Comparison of ENCODE assay signal across 8 mouse cellular contexts in the genomic region with DNA sequence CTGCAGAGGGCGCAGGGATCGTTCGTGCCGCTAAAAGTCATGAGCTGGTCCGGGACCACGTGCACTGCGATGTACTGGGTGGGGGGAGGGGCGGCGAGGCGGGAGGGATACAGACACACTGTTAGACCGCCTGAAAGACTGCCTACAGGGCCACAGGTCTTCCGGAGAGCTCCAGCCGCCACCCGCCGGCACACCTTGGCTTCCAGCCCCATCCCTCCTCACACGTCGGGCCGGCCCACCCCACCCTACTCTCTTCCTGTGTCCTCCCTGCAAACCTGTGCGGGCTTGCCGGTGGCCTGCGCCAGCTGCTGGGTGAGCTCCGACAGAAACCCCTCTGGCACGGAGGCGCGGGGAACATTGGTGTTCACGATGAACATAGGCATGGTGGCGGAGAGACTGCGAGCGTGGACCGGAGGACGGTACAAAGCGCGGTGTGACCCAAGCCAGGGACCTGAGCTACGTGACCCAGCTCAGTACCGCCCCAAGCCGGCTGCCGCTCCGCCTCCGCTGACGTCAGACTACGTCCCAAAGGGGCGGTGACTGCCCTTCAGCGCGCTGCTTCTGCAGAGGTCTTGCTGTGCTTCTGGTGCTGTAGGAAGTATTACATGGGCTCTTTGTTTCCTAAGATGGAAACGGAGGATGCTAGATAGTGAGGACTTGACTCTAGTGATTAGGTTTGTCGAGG. TPM values are rescaled to one million over a fixed set of nuclear protein-coding genes. Genes with fewer than 3 reads are reported as not detected.
A peak's percentile ranks its signal among the peaks of the same experiment; 100 is the strongest.
DNase-seq lines count a peak whose midpoint lies in the region; ATAC-seq and TF ChIP-seq lines count a peak whose summit lies in the region.
"Not testable (repeated sequence)": the region's sequence is repeated elsewhere in the genome, so short reads cannot be mapped to it uniquely, and the experiment has no call there.

Mif (minus strand) TSS at position 455 of the 685 bp plus-strand sequence.

- dilution Hi-C loops in CH12.LX (cut with MboI; ENCODE audit: extremely low pct_ligation_motif_present, extremely low pct_unique_long_range_greater_than_20kb, low sequenced_read_pairs) = not testable (repeated sequence)

- H3K4me2 ChIP-seq in CH12.LX (ENCODE audit: insufficient read depth, low read depth, poor library complexity, severe bottlenecking) = peak within 1 kb of the TSS; percentile 83
- H3K4me2 ChIP-seq in forebrain, embryonic 12.5 days = peak within 1 kb of the TSS; percentile 76
- H3K4me2 ChIP-seq in heart, postnatal 0 days (ENCODE audit: low read depth, low read length) = peak within 1 kb of the TSS; percentile 77
- H3K4me2 ChIP-seq in liver, postnatal 0 days (ENCODE audit: low read depth, low read length) = peak within 1 kb of the TSS; percentile 84
- H3K4me2 ChIP-seq in neural tube, embryonic 14.5 days (ENCODE audit: low read depth, low read length) = peak within 1 kb of the TSS; percentile 74

- not testable (repeated sequence) for TF ChIP-seq CTCF in CH12.LX (conservative IDR thresholded peaks at IDR 0.05 in 1 of 2, IDR thresholded peaks at IDR 0.05 in 1 of 2; ENCODE audit: low read depth in 2 of 2, low read length in 2 of 2); heart, postnatal 0 days (IDR thresholded peaks at IDR 0.05; ENCODE audit: low read depth); liver, postnatal 0 days (IDR thresholded peaks at IDR 0.05; ENCODE audit: low read depth)

- peak within 1 kb of the TSS; percentile 75 for H3K9ac ChIP-seq in CH12.LX (ENCODE audit: insufficient read depth, low read depth)
- H3K9ac ChIP-seq in forebrain, embryonic 12.5 days = peak within 1 kb of the TSS; percentile 92
- peak within 1 kb of the TSS; percentile 61 for H3K9ac ChIP-seq in heart, postnatal 0 days (replicated peaks; ENCODE audit: low read depth, low read length)
- H3K9ac ChIP-seq in liver, postnatal 0 days (replicated peaks) = peak within 1 kb of the TSS; percentile 79
- peak within 1 kb of the TSS; percentile 84 for H3K9ac ChIP-seq in neural tube, embryonic 14.5 days (replicated peaks; ENCODE audit: low read depth, low read length)

- peaks cover 11 to 26% of the 10 kb centered on the region in 2 experiments for H3K4me1 ChIP-seq in CH12.LX (ENCODE audit: control insufficient read depth in 1 of 2, insufficient read depth in 2 of 2)
- peaks cover 35% of the 10 kb centered on the region for H3K4me1 ChIP-seq in forebrain, embryonic 12.5 days
- peaks cover 24% of the 10 kb centered on the region for H3K4me1 ChIP-seq in heart, postnatal 0 days (ENCODE audit: control insufficient read depth, insufficient read depth)
- H3K4me1 ChIP-seq in liver, postnatal 0 days (ENCODE audit: insufficient read depth) = peaks cover 30% of the 10 kb centered on the region
- not testable (repeated sequence) for H3K4me1 ChIP-seq in neural tube, embryonic 14.5 days (ENCODE audit: control insufficient read depth, insufficient read depth, low read length)

- in situ Hi-C loops in CH12.LX (cut with MboI; ENCODE audit: low pct_ligation_motif_present, low pct_unique_long_range_greater_than_20kb, low sequenced_read_pairs) = loop anchor here (10.0 kb wide), 1 partner anchor 115 kb away; no protein-coding TSS in a partner anchor

- not testable (repeated sequence) for H3K9me3 ChIP-seq in CH12.LX (replicated peaks; ENCODE audit: low read length); forebrain, embryonic 12.5 days; heart, postnatal 0 days (replicated peaks; ENCODE audit: control insufficient read depth, low read length); liver, postnatal 0 days (ENCODE audit: low read length); neural tube, embryonic 14.5 days (ENCODE audit: control insufficient read depth, low read length)

- H3K27me3 ChIP-seq in CH12.LX (replicated peaks); forebrain, embryonic 12.5 days; heart, postnatal 0 days (ENCODE audit: control insufficient read depth, insufficient read depth, low read length); liver, postnatal 0 days (ENCODE audit: insufficient read depth, low read length); neural tube, embryonic 14.5 days (ENCODE audit: control insufficient read depth, insufficient read depth, low read length): not testable (repeated sequence)

- under 1% methylated on average over 46 of the region's 46 CpGs for WGBS in forebrain, embryonic 12.5 days
- under 1% methylated on average over 35 of the region's 46 CpGs for WGBS in heart, postnatal 0 days
- WGBS in large intestine, adult 2 months = under 1% methylated on average over 46 of the region's 46 CpGs
- under 1% methylated on average over 34 of the region's 46 CpGs for WGBS in liver, postnatal 0 days (ENCODE audit: insufficient replicate concordance)
- WGBS in neural tube, embryonic 14.5 days = 0% methylated on average over 35 of the region's 46 CpGs

- not testable (repeated sequence) for TF ChIP-seq EP300 in CH12.LX (IDR thresholded peaks at IDR 0.05; ENCODE audit: low read length); heart, postnatal 0 days (IDR thresholded peaks at IDR 0.05; ENCODE audit: low read depth); liver, postnatal 0 days (IDR thresholded peaks at IDR 0.05; ENCODE audit: low read depth)

- peaks cover 15 to 39% of the 10 kb centered on the region in 2 experiments for H3K36me3 ChIP-seq in CH12.LX (replicated peaks in 1 of 2; ENCODE audit: control insufficient read depth in 1 of 2, insufficient read depth in 1 of 2, low read length in 1 of 2)
- peaks cover 20% of the 10 kb centered on the region for H3K36me3 ChIP-seq in forebrain, embryonic 12.5 days (replicated peaks)
- H3K36me3 ChIP-seq in heart, postnatal 0 days (replicated peaks; ENCODE audit: control insufficient read depth, insufficient read depth, low read length); neural tube, embryonic 14.5 days (ENCODE audit: control insufficient read depth, insufficient read depth, low read length): not testable (repeated sequence)
- H3K36me3 ChIP-seq in liver, postnatal 0 days (replicated peaks; ENCODE audit: insufficient read depth, low read length) = peaks cover 14% of the 10 kb centered on the region

- peak within 1 kb of the TSS; percentile 78 for H3K27ac ChIP-seq in CH12.LX (ENCODE audit: insufficient read depth, low read depth)
- peak within 1 kb of the TSS; percentile 94 for H3K27ac ChIP-seq in forebrain, embryonic 12.5 days
- H3K27ac ChIP-seq in heart, postnatal 0 days (ENCODE audit: low read depth) = peak within 1 kb of the TSS; percentile 93
- peak within 1 kb of the TSS; percentile 95 for H3K27ac ChIP-seq in liver, postnatal 0 days (ENCODE audit: low read depth)
- peak within 1 kb of the TSS; percentile 93 for H3K27ac ChIP-seq in neural tube, embryonic 14.5 days (ENCODE audit: low read depth, low read length)

- peak within 1 kb of the TSS; percentile 76 to 93 (median 84) for H3K4me3 ChIP-seq in CH12.LX (replicated peaks in 1 of 3; ENCODE audit: low read depth in 2 of 3, low read length in 2 of 3, poor library complexity in 1 of 3)
- H3K4me3 ChIP-seq in forebrain, embryonic 12.5 days (replicated peaks) = peak within 1 kb of the TSS; percentile 80
- peak within 1 kb of the TSS; percentile 60 for H3K4me3 ChIP-seq in heart, postnatal 0 days (ENCODE audit: low read depth, low read length)
- peak within 1 kb of the TSS; percentile 67 for H3K4me3 ChIP-seq in liver, postnatal 0 days (ENCODE audit: low read depth, low read length)
- H3K4me3 ChIP-seq in neural tube, embryonic 14.5 days (ENCODE audit: low read depth, low read length) = peak within 1 kb of the TSS; percentile 59

- peak; percentile 97 for ATAC-seq in forebrain, embryonic 12.5 days (ENCODE audit: low FRiP score)
- ATAC-seq in heart, postnatal 0 days (ENCODE audit: insufficient read depth, low read depth) = peak; percentile 96
- peak; percentile 95 for ATAC-seq in liver, postnatal 0 days
- peak; percentile 96 for ATAC-seq in neural tube, embryonic 14.5 days (ENCODE audit: low read depth)

- not testable (repeated sequence) for H3K79me2 ChIP-seq in CH12.LX (replicated peaks; ENCODE audit: control insufficient read depth, extremely low read depth, insufficient read depth, poor library complexity, severe bottlenecking)

- not testable (repeated sequence) for TF ChIP-seq RAD21 in CH12.LX (IDR thresholded peaks at IDR 0.05; ENCODE audit: low read depth, low read length)

- TF ChIP-seq POLR2A in CH12.LX (IDR thresholded peaks at IDR 0.05; ENCODE audit: low read depth, low read length) = peak; percentile 92

- peak; percentile 91 for DNase-seq in CH12.LX (ENCODE audit: extremely low read depth)
- DNase-seq in c-Kit-positive CD71-positive TER-119-negative erythroid progenitor cells, embryonic 14.5 days (ENCODE audit: low read depth) = peak; percentile 80
- DNase-seq in heart, postnatal 0 days (ENCODE audit: low spot score) = peak; percentile 87
- DNase-seq in large intestine, adult 2 months (ENCODE audit: low read depth, low spot score) = not testable (repeated sequence)
- DNase-seq in liver, postnatal 0 days = peak; percentile 95
- peak; percentile 90 for DNase-seq in testis, postnatal 10 days (ENCODE audit: low spot score)

TF ChIP-seq in CH12.LX, 34 proteins besides CTCF, POLR2A, EP300 and RAD21 (continues in another document):
- TF ChIP-seq MYC (IDR thresholded peaks at IDR 0.05; ENCODE audit: low read depth, low read length) (0 out of 2 replicates have a peak, but pooled peaks have one; percentile 24), POLR2AphosphoS2 (IDR thresholded peaks at IDR 0.05; ENCODE audit: low read depth, low read length) (peak; percentile 67; the same call in 1 of the 2 replicates), ZMIZ1 (IDR thresholded peaks at IDR 0.05; ENCODE audit: low read depth, low read length) (peak; percentile 80), MXI1 (IDR thresholded peaks at IDR 0.05; ENCODE audit: low read depth, low read length) (peak; percentile 88), MEF2A (IDR thresholded peaks at IDR 0.05; ENCODE audit: borderline replicate concordance, low read depth, low read length) (0 out of 2 replicates have a peak, but pooled peaks have one; percentile 39)

RNA-seq across cellular contexts. Expression of gene Mif, which starts in this region (rescaled TPM):
- 1,561 and 2,151 TPM in 2 replicates for total RNA-seq in CH12.LX (2012; rRNA removed)
- total RNA-seq in CH12.LX (2014; rRNA removed) = 1,037 and 1,217 TPM in 2 replicates
- polyA plus RNA-seq in CH12.LX (2012; ENCODE audit: insufficient read length, low read depth) = 1,853 and 2,072 TPM in 2 replicates
- polyA plus RNA-seq in forebrain, embryonic 12.5 days (2016; fragmentation: Nextera tagmentation; extraction: Ambion mirVana) = 1,649 and 1,743 TPM in 2 replicates
- 1,140 and 1,565 TPM in 2 replicates for total RNA-seq in heart, postnatal 0 days (2014; rRNA removed; ENCODE audit: low replicate concordance)
- polyA plus RNA-seq in heart, postnatal 0 days (2015; fragmentation: Nextera tagmentation; extraction: Ambion mirVana) = 1,324 and 1,428 TPM in 2 replicates
- 739 and 807 TPM in 2 replicates for polyA plus RNA-seq in large intestine, adult 2 months (2012; rRNA removed)
- polyA plus RNA-seq in liver, postnatal 0 days (2015; fragmentation: Nextera tagmentation; extraction: Ambion mirVana) = 1,043 and 1,160 TPM in 2 replicates
- polyA plus RNA-seq in neural tube, embryonic 14.5 days (2014; fragmentation: Nextera tagmentation; extraction: Ambion mirVana) = 1,682 and 1,948 TPM in 2 replicates
